Mouse (Mus musculus) ovary, adult 2 months (tissue): ENCODE results near the gene Reep3. TPM values are rescaled to one million over a fixed set of nuclear protein-coding genes. Genes with fewer than 3 reads are reported as not detected.

Experiments used
- polyA plus RNA-seq: library from polyadenylated mRNA; depleted of rRNA; stranded (reverse); fragments of >200 nt; gene quantifications from 2 replicates; pipeline ENCODE4 v1.2.3, GENCODE M21; 2012; rRNA removed

Reep3 gene
- polyA plus RNA-seq: 18.3 and 18.7 TPM in 2 replicates

GRCm38 (mm10) chr10:67096621-67097436, at the start of gene Reep3:
Gene Reep3 (minus strand): TSS chr10:67096945.

GRCm38 (mm10) chr10:67095798-67096620, 736 bp downstream of the Reep3 start, which contains the start of gene Jmjd1c:
Gene Jmjd1c (plus strand): TSS chr10:67096125.

Other genes with a start within 250 kb of the Reep3 start
- gene Jmjd1c, start 820 bp downstream of the Reep3 start, polyA plus RNA-seq: 17.1 and 20.0 TPM in 2 replicates
- gene Nrbf2, start 188.4 kb upstream of the Reep3 start, polyA plus RNA-seq: 7.8 and 14.6 TPM in 2 replicates